Mouse (Mus musculus) liver, embryonic 16.5 days (tissue): ENCODE data around the gene Wnt7b. TPM values are rescaled to one million over a fixed set of nuclear protein-coding genes. Genes with fewer than 3 reads are reported as not detected.

Experiments used
- ATAC-seq: fragments of 200-750 bp; cut with Nextera tagmentation; 2 replicates; pipeline ENCODE4 v1.8.0; 2017; ENCODE audit warnings: low read depth, mild to moderate bottlenecking, moderate number of reproducible peaks, moderate library complexity
- H3K27ac ChIP-seq: fragments of 300-500 bp; sonication (generic); 2 replicates; pipeline ENCODE4 v1.5.1; 2014; ENCODE audit warnings: mild to moderate bottlenecking, low read length
- H3K27me3 ChIP-seq: fragments of 300-500 bp; sonication (generic); 2 replicates; pipeline ENCODE4 v1.6.1; 2014; ENCODE audit warnings: low read depth, low read length, mixed read lengths; ENCODE audit not compliant: control insufficient read depth, insufficient read depth
- H3K36me3 ChIP-seq: fragments of 300-500 bp; sonication (generic); 2 replicates; pipeline ENCODE4 v1.6.1; 2014; ENCODE audit warnings: mild to moderate bottlenecking; ENCODE audit not compliant: control insufficient read depth, insufficient read depth
- H3K4me1 ChIP-seq: fragments of 300-500 bp; sonication (generic); 2 replicates; pipeline ENCODE4 v1.6.1; 2014; ENCODE audit warnings: low read depth, low read length, mixed read lengths; ENCODE audit not compliant: control insufficient read depth
- H3K4me2 ChIP-seq: fragments of 300-500 bp; sonication (generic); 2 replicates; pipeline ENCODE4 v1.6.1; 2014; ENCODE audit warnings: low read depth, low read length, mixed read lengths
- H3K4me3 ChIP-seq: fragments of 300-500 bp; sonication (generic); 2 replicates; pipeline ENCODE4 v1.5.1; 2014; ENCODE audit warnings: low read depth, mild to moderate bottlenecking, low read length
- H3K9ac ChIP-seq: fragments of 300-500 bp; sonication (generic); 2 replicates; pipeline ENCODE4 v1.6.1; 2014; ENCODE audit warnings: low read depth, low read length
- H3K9me3 ChIP-seq: fragments of 300-500 bp; sonication (generic); replicated peaks from 2 replicates; pipeline ENCODE4 v1.6.1; 2016; ENCODE audit warnings: low read length; ENCODE audit not compliant: control insufficient read depth
- WGBS: fragments of 180-500 bp; shearing (Covaris S2); extraction: QIAGEN DNeasy Blood & Tissue Kit; methylation state at CpG from one replicate; pipeline ENCODE4 v1.1.7; 2014; ENCODE audit not compliant: insufficient replicate concordance; 5-methylcytosine and 5-hydroxymethylcytosine counted together
- polyA plus RNA-seq: library from polyadenylated mRNA; unstranded; fragments of >200 nt; fragmentation: Nextera tagmentation; extraction: Ambion mirVana; gene quantifications from 2 replicates; pipeline ENCODE4 v1.2.1, GENCODE M21; 2015

The Wnt7b gene
- polyA plus RNA-seq, 1 experiment from 2014 or later = 0.19 TPM

GRCm38 (mm10) chr15:85488900-85489299 is 93.4 kb downstream of the Wnt7b start:
- H3K4me3 ChIP-seq = no peak overlapping the region
- no peak for ATAC-seq
- no peak overlapping the region for H3K9ac ChIP-seq
- no peaks in the 10 kb centered on the region for H3K4me1 ChIP-seq
- 66% methylated on average over 10 of the region's 10 CpGs for WGBS
- no peaks in the 10 kb centered on the region for H3K36me3 ChIP-seq
- no peaks in the 10 kb centered on the region for H3K9me3 ChIP-seq
- no peaks in the 10 kb centered on the region for H3K27me3 ChIP-seq
- H3K27ac ChIP-seq = no peak overlapping the region
- H3K4me2 ChIP-seq = no peak overlapping the region

Other genes with a start within 250 kb of the Wnt7b start
- gene Atxn10, start 246.2 kb downstream of the Wnt7b start, polyA plus RNA-seq = 93.1 and 96.3 TPM in 2 replicates
- not detected in 2 replicates for gene 7530416G11Rik, start 79.2 kb downstream of the Wnt7b start, polyA plus RNA-seq
- gene Ppara, start 152.5 kb upstream of the Wnt7b start, polyA plus RNA-seq = 41.8 and 51.3 TPM in 2 replicates
- gene Cdpf1, start 229.2 kb upstream of the Wnt7b start, polyA plus RNA-seq = 17.2 and 18.6 TPM in 2 replicates
- gene Pkdrej, start 239.3 kb upstream of the Wnt7b start, polyA plus RNA-seq = 0.09 TPM in 2 replicates
- 8.9 and 10.7 TPM in 2 replicates for gene Ttc38, start 249.8 kb upstream of the Wnt7b start, polyA plus RNA-seq